ENCODE assay signal across 13 mouse cellular contexts in genomic region chr1:152651495-152651874, GRCm38 (mm10).
"Had no signal": no experiment of that assay in that cellular context is flagged by ENCODE, and none has a peak within 500 bp of the region (broad histone marks: within the 10 kb centered on the region; RNA-seq: fewer than 3 reads in every experiment).

No protein-coding gene starts in this region.

- DNase-seq: kidney, adult 8-10 months; kidney, postnatal 36 days; left cerebral cortex, postnatal 4 days; lung, embryonic 14.5 days; lung, postnatal 10 days; right cerebral cortex, adult 18-20 months; right cerebral cortex, postnatal 25 days; thymus, postnatal 36 days had no signal

- H3K4me2 ChIP-seq: limb, embryonic 13.5 days; lung, embryonic 14.5 days; midbrain, embryonic 15.5 days had no signal

- ATAC-seq: intestine, postnatal 0 days had no signal

- H3K9me3 ChIP-seq: limb, embryonic 13.5 days; midbrain, embryonic 15.5 days had no signal

- H3K27me3 ChIP-seq: limb, embryonic 13.5 days; midbrain, embryonic 15.5 days had no signal

- H3K4me1 ChIP-seq: limb, embryonic 13.5 days; midbrain, embryonic 15.5 days had no signal

- H3K9ac ChIP-seq: limb, embryonic 13.5 days; lung, embryonic 14.5 days; midbrain, embryonic 15.5 days had no signal

- H3K36me3 ChIP-seq: limb, embryonic 13.5 days; midbrain, embryonic 15.5 days had no signal

- H3K27ac ChIP-seq: kidney, postnatal 0 days; limb, embryonic 13.5 days; macrophage; midbrain, embryonic 15.5 days had no signal

- H3K4me3 ChIP-seq: limb, embryonic 13.5 days; midbrain, embryonic 15.5 days had no signal
